Mouse (Mus musculus) thymus, adult 2 months (tissue): Measurements from ENCODE around the gene Haus8.

Source experiments
- CTCF ChIP-seq: fragments of 200-500 bp; IDR thresholded peaks from 2 replicates; pipeline ENCODE4 v1.5.1; 2012; ENCODE audit warnings: mild to moderate bottlenecking, control low read depth, low read length, moderate library complexity, borderline replicate concordance; ENCODE audit not compliant: control insufficient read depth, poor library complexity, insufficient read depth; ENCODE audit errors: extremely low read depth
- POLR2A ChIP-seq: fragments of 200-500 bp; IDR thresholded peaks from 2 replicates; pipeline ENCODE4 v1.6.1; 2012; ENCODE audit warnings: mild to moderate bottlenecking, low read length, control low read depth, moderate library complexity; ENCODE audit not compliant: control insufficient read depth, poor library complexity, insufficient read depth; ENCODE audit errors: extremely low read depth

- TF ChIP-seq POLR2A (no peak), CTCF (no peak)
These were observed 18.2 kb upstream of the Haus8 start for GRCm38 (mm10) chr8:71290911-71291310.
